Mouse (Mus musculus) CH12.LX (cell line): ENCODE results near the gene Tmem258.

ENCODE experiments used
- CHD2 ChIP-seq: IDR thresholded peaks from 2 replicates; pipeline ENCODE4 v1.6.1; 2011; ENCODE audit warnings: low read length, improper control_type of control experiment
- CTCF ChIP-seq, 2 experiments: IDR thresholded peaks in 1 of 2; conservative IDR thresholded peaks in 1 of 2; 2 replicates each; pipeline ENCODE4 v1.5.1; 2011 to 2012; ENCODE audit warnings: low read depth in 2 of 2, low read length in 2 of 2, improper control_type of control experiment in 1 of 2, inconsistent platforms in 1 of 2, mild to moderate bottlenecking in 1 of 2, moderate library complexity in 1 of 2
- EP300 ChIP-seq: IDR thresholded peaks from 2 replicates; pipeline ENCODE4 v1.6.1; 2011; ENCODE audit warnings: low read length, improper control_type of control experiment
- GABPA ChIP-seq: IDR thresholded peaks from 2 replicates; pipeline ENCODE4 v1.6.1; 2012; ENCODE audit warnings: low read depth, low read length, improper control_type of control experiment, inconsistent platforms; ENCODE audit not compliant: insufficient replicate concordance
- MAFK ChIP-seq: IDR thresholded peaks from 2 replicates; pipeline ENCODE4 v1.6.1; 2011; ENCODE audit warnings: low read length, improper control_type of control experiment; ENCODE audit not compliant: insufficient replicate concordance
- NELFE ChIP-seq: IDR thresholded peaks from 2 replicates; pipeline ENCODE4 v1.6.1; 2011; ENCODE audit warnings: low read depth, low read length, improper control_type of control experiment
- RAD21 ChIP-seq: IDR thresholded peaks from 2 replicates; pipeline ENCODE4 v1.6.1; 2011; ENCODE audit warnings: low read depth, mild to moderate bottlenecking, low read length, improper control_type of control experiment, moderate library complexity
- TBP ChIP-seq: conservative IDR thresholded peaks from 2 replicates; pipeline ENCODE4 v1.6.1; 2011; ENCODE audit warnings: low read depth, low read length, improper control_type of control experiment
- UBTF ChIP-seq: IDR thresholded peaks from 2 replicates; pipeline ENCODE4 v1.6.1; 2012; ENCODE audit warnings: low read depth, mild to moderate bottlenecking, inconsistent platforms, low read length, improper control_type of control experiment, moderate library complexity
- USF2 ChIP-seq: conservative IDR thresholded peaks from 2 replicates; pipeline ENCODE4 v1.6.1; 2011; ENCODE audit warnings: low read depth, low read length, improper control_type of control experiment
- ZNF384 ChIP-seq: IDR thresholded peaks from 2 replicates; pipeline ENCODE4 v1.6.1; 2012; ENCODE audit warnings: low read depth, low read length, improper control_type of control experiment, inconsistent platforms

- TF ChIP-seq USF2, result no peak
- no peak for TF ChIP-seq TBP
- no peak for TF ChIP-seq CTCF (conservative IDR thresholded peaks at IDR 0.05 in 1 of 2, IDR thresholded peaks at IDR 0.05 in 1 of 2; ENCODE audit: low read depth in 2 of 2, low read length in 2 of 2)
- no peak for TF ChIP-seq RAD21
- TF ChIP-seq ZNF384, result no peak
- no peak for TF ChIP-seq GABPA
- no peak for TF ChIP-seq CHD2
- no peak for TF ChIP-seq NELFE
- TF ChIP-seq MAFK, result no peak
- no peak for TF ChIP-seq EP300
- no peak for TF ChIP-seq UBTF
Measured at GRCm38 (mm10) chr19:10208851-10209250, 5.0 kb downstream of the Tmem258 start.
